Mouse (Mus musculus): Measurements from ENCODE around the gene Mfsd6. TPM values are rescaled to one million over a fixed set of nuclear protein-coding genes. Genes with fewer than 3 reads are reported as not detected.
A peak's percentile ranks its signal among the peaks of the same experiment; 100 is the strongest.

Gene Mfsd6
- total and polyA plus RNA-seq, 2 experiments: 3.7 to 5.1 TPM

DNA sequence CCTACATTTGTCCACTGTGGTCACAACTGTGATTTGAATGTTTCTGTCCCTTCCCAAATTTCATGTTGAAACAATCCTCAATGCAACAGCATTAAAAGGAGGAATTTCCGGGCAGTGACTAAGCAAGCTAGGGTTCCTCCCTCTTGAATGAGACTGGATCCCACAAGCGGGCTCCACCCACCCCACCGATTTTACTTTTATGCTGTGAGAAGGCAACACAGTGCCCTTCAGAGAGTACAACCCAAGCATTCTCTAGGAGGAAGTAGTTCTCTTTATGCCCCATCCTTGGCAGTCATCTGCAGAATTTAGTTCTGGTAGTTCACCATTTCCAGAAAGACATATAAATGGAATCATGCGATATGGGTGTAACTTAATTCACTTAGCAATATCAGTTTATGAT is 6.9 kb upstream of the Mfsd6 start:
- DNase-seq (ENCODE audit: extremely low read depth, low read depth, low spot score): no peak
- Histone ChIP-seq H3K36me3 (ENCODE audit: control insufficient read depth, insufficient read depth, low read length) (no peaks in the 10 kb centered on the region), H3K27me3 (ENCODE audit: control insufficient read depth, insufficient read depth, low read length) (no peaks in the 10 kb centered on the region), H3K9ac (ENCODE audit: low read depth, low read length) (no peak overlapping the region), H3K79me2 (ENCODE audit: control insufficient read depth, insufficient read depth, low read length) (no peaks in the 10 kb centered on the region), H3K4me3 (ENCODE audit: insufficient read depth, low read depth, low read length) (no peak overlapping the region), H3K4me1 (ENCODE audit: control insufficient read depth, insufficient read depth, low read length) (no peaks in the 10 kb centered on the region), H3K27ac (replicated peaks; ENCODE audit: insufficient read depth, low read depth, low read length) (no peak overlapping the region)
- TF ChIP-seq CTCF (IDR thresholded peaks at IDR 0.05; ENCODE audit: low read depth, low read length) (no peak), POLR2A (IDR thresholded peaks at IDR 0.05; ENCODE audit: extremely low read depth, insufficient read depth, low read length) (no peak)
- 70% methylated on average over 4 of the region's 4 CpGs for WGBS

DNA sequence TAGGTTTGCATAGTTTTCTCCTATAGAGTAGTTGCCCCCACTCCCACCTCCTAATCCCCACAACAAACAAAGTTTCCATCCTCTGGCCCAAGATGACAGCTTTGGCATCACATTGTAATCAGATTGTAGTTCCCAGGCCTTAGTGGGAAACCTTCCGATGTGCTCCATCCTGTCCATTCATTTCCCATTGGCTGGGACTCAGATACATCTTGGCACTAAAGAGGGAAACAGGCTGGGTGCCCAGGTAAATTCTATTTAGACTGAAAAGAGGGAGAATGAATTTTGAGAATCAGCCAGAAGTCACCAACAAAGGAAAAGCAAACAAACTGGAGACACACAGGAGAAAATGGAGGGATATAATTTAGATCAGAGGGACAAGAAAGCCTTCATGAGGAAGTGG is 3.0 kb upstream of the Mfsd6 start:
- no peak overlapping the region for H3K9ac ChIP-seq (ENCODE audit: low read depth, low read length)
- H3K4me3 ChIP-seq (ENCODE audit: insufficient read depth, low read depth, low read length): no peak overlapping the region
- H3K36me3 ChIP-seq (ENCODE audit: control insufficient read depth, insufficient read depth, low read length): no peaks in the 10 kb centered on the region; the same call in 1 of the 2 replicates
- H3K79me2 ChIP-seq (ENCODE audit: control insufficient read depth, insufficient read depth, low read length): no peaks in the 10 kb centered on the region
- no peaks in the 10 kb centered on the region for H3K27me3 ChIP-seq (ENCODE audit: control insufficient read depth, insufficient read depth, low read length)
- no peak overlapping the region for H3K27ac ChIP-seq (replicated peaks; ENCODE audit: insufficient read depth, low read depth, low read length)
- H3K4me1 ChIP-seq (ENCODE audit: control insufficient read depth, insufficient read depth, low read length): peaks cover 4% of the 10 kb centered on the region; the same call in 1 of the 2 replicates
- no peak for DNase-seq (ENCODE audit: extremely low read depth, low read depth, low spot score)
- TF ChIP-seq CTCF (IDR thresholded peaks at IDR 0.05; ENCODE audit: low read depth, low read length): no peak
- no peak for TF ChIP-seq POLR2A (IDR thresholded peaks at IDR 0.05; ENCODE audit: extremely low read depth, insufficient read depth, low read length)
- WGBS: 45% methylated on average over 1 of the region's 1 CpGs

DNA sequence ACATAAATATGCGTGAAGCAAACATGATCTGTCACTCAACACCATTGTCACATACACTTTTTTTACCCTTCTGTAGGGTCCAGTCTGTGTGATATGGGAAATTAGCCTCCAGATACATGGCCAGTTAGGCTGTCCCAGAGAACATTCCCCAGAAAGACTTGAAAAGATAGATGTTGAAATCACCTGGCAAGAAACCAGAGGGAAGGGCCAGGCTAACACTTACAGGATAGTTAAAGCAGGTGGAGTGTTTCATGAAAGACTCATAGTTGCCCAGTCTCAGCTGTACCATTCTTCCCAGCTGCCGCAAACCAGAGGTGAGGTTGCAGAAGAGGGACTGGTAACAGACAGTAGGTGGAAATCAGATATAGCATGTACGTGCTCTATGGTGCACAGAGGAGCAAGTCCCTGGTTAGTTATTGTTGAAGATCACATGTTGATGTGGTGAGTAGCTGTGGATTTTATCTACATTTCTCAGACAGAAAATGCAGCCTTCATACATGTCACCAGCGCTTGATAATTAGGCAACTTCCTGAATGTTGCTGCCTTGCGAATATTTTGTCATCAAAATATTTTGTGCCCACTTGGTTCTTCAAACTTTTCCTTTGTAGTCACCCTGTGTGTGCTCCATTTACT is 1.7 kb upstream of the Mfsd6 start:
- Histone ChIP-seq H3K9ac (ENCODE audit: low read depth, low read length) (no peak overlapping the region), H3K36me3 (ENCODE audit: control insufficient read depth, insufficient read depth, low read length) (no peaks in the 10 kb centered on the region; the same call in 1 of the 2 replicates), H3K4me1 (ENCODE audit: control insufficient read depth, insufficient read depth, low read length) (peaks cover 4% of the 10 kb centered on the region; the same call in 1 of the 2 replicates), H3K27me3 (ENCODE audit: control insufficient read depth, insufficient read depth, low read length) (no peaks in the 10 kb centered on the region), H3K4me3 (ENCODE audit: insufficient read depth, low read depth, low read length) (no peak overlapping the region), H3K79me2 (ENCODE audit: control insufficient read depth, insufficient read depth, low read length) (no peaks in the 10 kb centered on the region), H3K27ac (replicated peaks; ENCODE audit: insufficient read depth, low read depth, low read length) (no peak overlapping the region)
- no peak for TF ChIP-seq POLR2A (IDR thresholded peaks at IDR 0.05; ENCODE audit: extremely low read depth, insufficient read depth, low read length)
- TF ChIP-seq CTCF (IDR thresholded peaks at IDR 0.05; ENCODE audit: low read depth, low read length): no peak
- 87% methylated on average over 5 of the region's 5 CpGs for WGBS
- peak; percentile 24 for DNase-seq (ENCODE audit: extremely low read depth, low read depth, low spot score)

DNA sequence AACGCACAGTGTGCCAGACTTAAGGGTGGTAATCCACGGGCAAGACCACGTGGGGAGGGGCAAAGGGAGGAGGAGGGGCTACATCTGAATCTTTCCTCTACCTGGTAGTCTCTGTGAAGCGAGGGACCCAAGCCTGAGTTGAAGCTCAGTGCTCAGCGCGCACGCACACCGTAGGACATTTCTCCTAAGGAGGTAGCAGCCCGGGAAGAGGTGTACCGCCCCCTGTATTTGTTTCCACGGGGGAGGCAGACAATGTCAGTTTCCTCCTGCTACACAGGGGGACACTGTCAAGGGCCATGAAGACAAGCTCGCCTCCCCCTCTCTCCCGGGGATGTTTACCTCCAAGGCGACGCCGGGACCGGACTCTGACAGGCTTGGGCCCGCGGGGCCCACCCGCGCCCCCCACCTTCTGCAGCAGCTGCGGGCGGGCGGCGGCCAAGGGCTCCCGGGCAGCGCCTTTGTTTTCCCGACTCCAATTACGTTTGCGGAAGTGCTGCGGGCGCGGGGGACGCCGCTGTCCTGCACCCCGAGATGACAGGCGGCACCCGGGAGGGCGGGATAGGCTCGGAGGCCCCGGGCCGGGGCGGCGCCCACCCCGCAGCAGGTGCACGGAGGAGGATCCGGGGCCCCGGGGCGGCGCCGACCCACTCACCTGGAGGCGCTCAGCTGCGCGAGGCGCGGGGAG is 749 bp downstream of the Mfsd6 start:
- DNase-seq (ENCODE audit: extremely low read depth, low read depth, low spot score): no peak

DNA sequence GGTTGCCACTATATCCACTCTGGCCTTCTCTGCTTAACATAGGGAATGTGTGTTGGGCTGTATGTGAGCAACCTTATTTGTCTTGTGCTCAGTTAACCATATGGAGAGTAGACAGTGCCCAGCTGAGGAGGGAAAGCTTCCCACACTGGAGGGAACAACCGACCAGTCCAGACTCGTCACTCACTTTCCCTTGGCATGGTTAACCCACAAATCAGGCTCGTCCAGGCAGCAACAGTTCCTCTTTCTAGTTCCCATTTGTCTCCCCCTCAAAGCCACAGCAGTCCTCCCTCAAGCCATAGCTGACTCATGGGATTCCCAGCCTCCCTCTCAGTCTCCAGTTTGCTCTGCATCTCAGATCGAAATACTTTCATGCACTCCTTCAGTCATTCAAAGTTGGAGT is 4.7 kb downstream of the Mfsd6 start:
- Histone ChIP-seq H3K36me3 (ENCODE audit: control insufficient read depth, insufficient read depth, low read length) (no peaks in the 10 kb centered on the region; the same call in 1 of the 2 replicates), H3K79me2 (ENCODE audit: control insufficient read depth, insufficient read depth, low read length) (peaks cover 5% of the 10 kb centered on the region; the same call in 1 of the 2 replicates), H3K4me3 (ENCODE audit: insufficient read depth, low read depth, low read length) (no peak overlapping the region), H3K27me3 (ENCODE audit: control insufficient read depth, insufficient read depth, low read length) (no peaks in the 10 kb centered on the region), H3K27ac (replicated peaks; ENCODE audit: insufficient read depth, low read depth, low read length) (no peak overlapping the region), H3K4me1 (ENCODE audit: control insufficient read depth, insufficient read depth, low read length) (peaks cover 4% of the 10 kb centered on the region; the same call in 1 of the 2 replicates), H3K9ac (ENCODE audit: low read depth, low read length) (no peak overlapping the region)
- 69% methylated on average over 4 of the region's 4 CpGs for WGBS
- TF ChIP-seq POLR2A (IDR thresholded peaks at IDR 0.05; ENCODE audit: extremely low read depth, insufficient read depth, low read length) (no peak), CTCF (IDR thresholded peaks at IDR 0.05; ENCODE audit: low read depth, low read length) (no peak)
- peak; percentile 16 for DNase-seq (ENCODE audit: extremely low read depth, low read depth, low spot score)

More for the DNA sequence above, 749 bp downstream of the Mfsd6 start:
- H3K27me3 ChIP-seq (ENCODE audit: control insufficient read depth, insufficient read depth, low read length): no peaks in the 10 kb centered on the region
- H3K4me3 ChIP-seq (ENCODE audit: insufficient read depth, low read depth, low read length): peak overlapping the region; percentile 78
- H3K36me3 ChIP-seq (ENCODE audit: control insufficient read depth, insufficient read depth, low read length): no peaks in the 10 kb centered on the region; the same call in 1 of the 2 replicates
- H3K4me1 ChIP-seq (ENCODE audit: control insufficient read depth, insufficient read depth, low read length): peaks cover 4% of the 10 kb centered on the region; the same call in 1 of the 2 replicates
- under 1% methylated on average over 54 of the region's 56 CpGs for whole genome bisulfite sequencing
- H3K27ac ChIP-seq (replicated peaks; ENCODE audit: insufficient read depth, low read depth, low read length): no peak overlapping the region
- peak overlapping the region; percentile 77 for H3K9ac ChIP-seq (ENCODE audit: low read depth, low read length)
- H3K79me2 ChIP-seq (ENCODE audit: control insufficient read depth, insufficient read depth, low read length): peaks cover 3% of the 10 kb centered on the region; the same call in 1 of the 2 replicates
- TF ChIP-seq POLR2A (IDR thresholded peaks at IDR 0.05; ENCODE audit: extremely low read depth, insufficient read depth, low read length) (no peak), CTCF (IDR thresholded peaks at IDR 0.05; ENCODE audit: low read depth, low read length) (no peak)

Data from liver, adult 2 months (tissue).